Mouse (Mus musculus) heart, postnatal 25 days (tissue): Measurements from ENCODE around the gene Tiam2. TPM values are rescaled to one million over a fixed set of nuclear protein-coding genes. Genes with fewer than 3 reads are reported as not detected.

Source experiments
- DNase-seq: peaks from one replicate; pipeline ENCODE4 v3.0.0; 2022; ENCODE audit warnings: low spot score
- intact Hi-C: fragments of 180-260 bp; cut with DNase I; formaldehyde crosslinking; loops from one replicate; pipeline ENCODE4 v1.15.1; 2025
- total RNA-seq, 2 experiments: library from RNA; stranded (reverse); gene quantifications; 2 replicates each; pipeline ENCODE4 v1.2.3; 2021

Gene Tiam2
- total RNA-seq, 2 experiments from 2014 or later = 2.0 to 2.3 TPM

DNA sequence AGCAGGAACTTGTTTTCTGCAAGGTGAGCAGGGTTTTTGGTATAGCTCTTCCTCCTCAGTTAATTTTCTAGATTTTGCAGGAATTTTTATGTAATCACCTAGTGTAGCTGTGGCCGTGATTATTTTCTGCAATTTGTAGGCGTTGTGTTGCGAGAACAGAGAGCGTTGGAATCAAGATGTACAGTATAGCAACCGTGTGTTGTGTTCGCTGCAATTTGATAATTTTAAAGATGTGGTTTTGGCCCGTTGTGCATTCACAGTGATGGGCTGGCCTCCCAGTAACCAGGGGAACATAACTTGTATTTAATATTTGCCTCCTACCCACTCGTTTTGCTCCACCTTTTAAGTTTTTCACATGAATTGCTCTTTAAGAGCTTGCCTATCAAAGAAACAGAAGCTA lies 156.7 kb downstream of the Tiam2 start:
- intact Hi-C loops = no loop called here
- no peak for DNase-seq

DNA sequence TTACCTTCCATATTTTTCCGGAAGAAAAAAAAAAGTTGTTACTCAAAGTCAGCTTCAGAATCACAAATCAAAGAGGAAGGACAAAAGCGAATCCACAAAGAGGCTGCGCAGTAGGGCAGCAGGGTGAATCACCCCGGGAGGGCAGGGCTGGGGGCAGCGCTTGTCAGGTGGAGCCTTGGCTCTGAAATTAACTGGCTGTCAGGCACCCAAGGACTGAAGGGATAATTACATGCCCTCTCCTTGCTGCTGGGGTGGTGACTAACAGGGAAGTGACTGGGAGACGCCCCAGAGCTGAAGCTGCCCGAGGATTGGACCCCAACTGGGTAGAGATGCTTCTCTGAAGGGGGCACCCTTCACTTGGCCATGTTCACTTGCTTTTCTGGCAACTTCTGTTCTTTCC lies 159.5 kb downstream of the Tiam2 start:
- DNase-seq = no peak
- intact Hi-C loops = no loop called here

DNA sequence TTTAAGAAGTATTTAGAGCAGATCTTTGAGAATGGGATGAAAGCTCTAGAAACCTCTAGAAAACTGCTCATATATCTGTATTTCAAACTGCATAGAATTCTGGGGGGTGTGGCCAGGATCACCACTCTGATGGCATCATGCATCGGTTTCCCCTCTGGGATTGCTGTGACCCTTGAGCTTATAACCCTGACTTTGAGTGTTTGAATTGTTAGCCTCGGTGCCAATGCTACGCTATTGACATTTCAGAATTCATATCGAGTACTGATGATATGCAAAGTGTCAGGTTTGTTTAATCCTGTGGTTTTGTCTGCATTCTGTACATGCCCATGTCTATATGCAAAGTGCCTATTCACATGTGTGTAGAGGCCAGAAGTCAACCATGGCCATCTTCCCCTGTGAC lies 160.8 kb downstream of the Tiam2 start:
- intact Hi-C loops = no loop called here
- no peak for DNase-seq

DNA sequence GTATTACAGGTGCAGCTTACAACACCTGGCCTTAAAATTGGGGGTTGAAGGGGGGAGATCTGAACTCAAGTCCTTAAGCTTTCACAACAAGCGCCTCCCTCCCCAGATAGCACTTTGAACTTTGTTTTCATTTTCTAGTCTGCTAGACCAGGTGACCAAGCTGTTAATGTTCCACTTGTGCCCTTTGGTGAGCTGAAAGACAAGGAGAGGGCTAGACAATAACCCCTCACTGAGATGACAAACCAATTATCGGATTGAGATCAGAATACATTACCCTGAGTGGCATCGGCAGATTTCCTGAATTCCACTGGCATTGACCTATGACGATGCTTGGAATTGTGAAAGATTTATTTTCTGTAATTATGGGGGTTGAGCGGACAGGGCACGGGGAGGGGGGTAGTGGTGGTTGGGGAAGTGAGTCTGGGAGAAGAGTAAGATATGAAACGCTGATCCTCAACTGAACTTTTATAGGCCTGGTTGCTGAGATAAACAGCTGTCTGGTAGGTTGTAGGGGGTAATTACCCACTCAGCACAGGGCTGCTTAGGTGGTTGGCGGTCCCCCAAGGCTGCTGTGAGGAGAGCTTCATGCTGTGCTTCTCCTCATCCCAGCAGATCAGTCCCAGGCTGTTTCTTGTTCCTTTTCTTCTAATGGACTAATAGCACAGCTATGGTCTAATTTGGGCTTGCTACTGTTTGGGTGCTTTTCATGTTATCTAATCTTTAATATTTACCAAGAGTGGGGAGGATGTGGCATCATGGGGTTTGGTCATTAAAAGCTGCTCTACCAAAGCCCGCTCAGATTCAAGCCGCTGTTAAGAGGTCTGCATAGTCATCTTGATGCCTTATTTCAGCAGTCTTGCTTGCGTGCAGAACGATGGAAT lies 161.6 kb downstream of the Tiam2 start:
- intact Hi-C loops = no loop called here
- no peak for DNase-seq

DNA sequence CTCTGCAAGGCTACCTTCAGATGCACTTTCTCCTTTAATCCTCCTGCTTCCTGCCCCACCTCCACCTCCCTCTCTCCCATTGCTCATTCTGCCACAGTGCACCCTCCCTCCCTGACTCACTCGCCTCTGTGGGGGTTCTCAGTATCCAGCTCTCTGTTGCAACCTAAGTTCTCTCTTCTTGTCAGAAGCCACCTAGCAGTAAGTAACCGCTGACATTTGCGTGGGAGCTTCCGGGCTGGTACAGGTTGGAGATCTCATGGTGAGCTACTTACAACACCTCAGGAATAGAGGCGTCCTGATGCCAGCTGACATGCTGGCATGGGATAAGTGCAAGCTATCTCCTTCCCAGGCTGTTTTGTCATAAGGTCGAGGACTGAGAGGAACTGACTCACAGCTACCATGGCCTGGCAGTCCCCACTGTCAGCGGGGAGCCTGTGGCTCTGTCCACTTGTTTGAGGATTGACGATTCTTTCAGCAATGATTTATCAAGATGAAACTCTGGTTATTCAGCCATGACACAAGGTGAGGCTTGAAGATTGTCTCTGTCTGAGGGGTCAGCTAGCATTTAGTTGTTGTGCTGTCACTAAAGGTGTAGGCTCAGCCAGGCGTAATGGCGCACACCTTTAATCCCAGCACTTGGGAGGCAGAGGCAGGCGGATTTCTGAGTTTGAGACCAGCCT lies 164.0 kb downstream of the Tiam2 start:
- DNase-seq = no peak
- intact Hi-C loops = no loop called here

DNA sequence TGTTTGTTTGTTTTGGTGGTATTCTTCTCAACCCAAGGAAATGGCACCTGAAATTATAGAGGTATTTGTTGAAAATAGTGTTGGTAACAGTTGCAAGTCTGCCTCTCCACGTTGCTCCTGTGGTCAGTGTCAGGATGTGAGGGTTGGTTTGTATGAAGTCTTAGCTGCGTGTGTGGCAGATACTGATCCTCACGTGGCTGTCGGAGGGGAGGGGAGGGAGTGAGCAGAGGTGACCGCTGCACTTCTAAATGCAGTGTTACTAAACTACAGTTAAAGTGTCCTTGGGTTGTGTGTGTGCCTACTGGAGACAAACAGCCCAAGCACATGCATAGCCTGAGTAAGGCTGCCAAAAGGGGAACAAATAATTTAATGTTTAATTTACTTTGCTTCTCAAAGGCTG lies 164.7 kb downstream of the Tiam2 start:
- intact Hi-C loops = no loop called here
- no peak for DNase-seq

DNA sequence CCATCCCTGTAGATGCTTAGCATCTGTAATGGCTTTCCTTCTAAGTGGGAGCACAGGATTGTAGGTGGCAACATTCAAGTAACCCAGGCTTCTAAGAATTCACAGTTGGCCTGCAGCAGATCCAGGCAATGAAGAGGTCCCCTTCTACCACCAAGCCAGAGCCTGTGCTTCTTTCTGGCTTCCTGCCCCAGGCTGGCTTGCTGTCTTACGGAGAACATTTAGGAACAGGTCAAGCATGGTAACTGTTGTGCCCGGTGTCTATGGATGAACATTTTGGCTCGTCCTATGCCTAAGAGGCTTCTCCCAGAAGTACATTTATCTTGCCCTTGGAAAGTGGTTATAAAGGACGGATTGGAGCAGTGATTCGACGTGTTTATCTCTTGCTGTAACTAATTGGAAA lies 165.3 kb downstream of the Tiam2 start:
- DNase-seq = no peak
- intact Hi-C loops = no loop called here

DNA sequence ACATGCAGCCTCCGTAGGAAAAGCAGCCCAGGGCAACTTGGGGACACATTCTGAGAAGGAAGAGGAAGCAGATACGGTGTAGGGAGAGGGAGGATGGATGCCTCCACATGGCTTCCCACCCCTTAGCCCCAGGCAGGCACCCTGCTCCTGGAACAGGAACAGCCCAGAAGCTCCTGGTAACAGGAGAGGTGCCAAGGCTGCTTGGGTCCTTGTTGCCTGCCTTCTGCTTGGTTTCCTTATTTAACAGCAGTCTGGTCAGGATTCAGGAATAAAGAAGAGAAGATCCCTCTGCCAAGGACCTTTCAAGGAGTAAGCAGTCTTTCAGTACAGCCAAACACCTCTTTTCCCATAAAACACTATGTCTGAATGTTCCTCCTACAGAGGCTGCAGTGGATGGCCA lies 169.2 kb downstream of the Tiam2 start:
- intact Hi-C loops = no loop called here
- DNase-seq = no peak

DNA sequence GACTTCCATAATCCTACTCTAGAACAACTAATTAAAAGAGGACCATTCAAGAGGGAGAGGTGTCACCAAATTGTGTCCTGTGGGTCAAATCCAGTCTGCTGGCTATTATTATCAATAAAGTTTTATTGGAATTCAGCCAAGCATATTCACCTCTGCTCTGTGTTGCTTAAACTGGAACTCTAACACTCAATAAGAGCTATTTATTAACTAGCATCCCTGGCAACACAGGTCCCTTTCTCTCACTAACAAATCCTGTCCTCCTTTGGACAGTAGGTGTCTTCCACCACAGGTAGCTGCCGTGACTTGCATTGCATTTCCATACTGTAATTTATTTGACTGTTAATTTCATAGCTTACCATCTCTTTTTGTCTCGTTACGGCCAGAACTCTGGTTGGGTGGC lies 169.7 kb downstream of the Tiam2 start:
- no peak for DNase-seq
- intact Hi-C loops = no loop called here

DNA sequence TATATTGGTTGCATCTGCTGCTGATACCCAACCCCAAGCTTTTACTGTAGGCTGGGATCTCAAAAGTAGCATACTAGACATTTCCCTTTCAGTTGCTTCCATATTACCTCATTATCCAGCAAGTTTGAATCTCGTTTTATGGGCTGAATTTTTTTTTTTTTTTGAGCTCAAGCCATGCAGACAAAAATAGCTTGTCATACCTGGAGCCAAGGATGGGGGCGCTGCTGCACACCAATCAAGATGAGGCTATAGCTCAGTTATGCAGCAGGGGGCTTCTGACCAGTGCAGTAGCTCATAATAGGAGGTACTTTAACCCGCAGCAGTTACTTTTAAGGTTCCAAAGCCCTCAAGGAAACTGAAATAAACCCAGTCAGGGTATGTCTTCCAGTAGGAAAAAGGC lies 171.7 kb downstream of the Tiam2 start:
- intact Hi-C loops = no loop called here
- DNase-seq = no peak

DNA sequence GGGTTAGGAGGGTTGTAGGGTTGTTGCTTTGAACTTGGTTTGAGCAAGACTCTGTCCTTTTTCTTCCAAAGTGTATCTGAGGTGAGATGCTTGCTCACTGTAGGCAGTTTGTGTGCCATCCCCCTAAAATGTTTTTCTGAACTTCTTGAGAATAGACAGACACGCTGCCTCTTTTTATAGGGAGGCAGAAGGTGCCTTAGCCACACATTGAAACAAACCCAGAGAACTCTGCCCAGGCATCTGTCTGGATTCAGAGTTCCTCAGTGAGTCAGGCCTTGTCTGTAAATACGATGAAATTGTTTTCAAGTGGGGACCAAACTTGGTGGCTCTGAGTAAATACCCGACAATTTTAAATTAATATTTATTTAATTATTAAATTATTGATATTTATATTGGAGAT lies 172.2 kb downstream of the Tiam2 start:
- intact Hi-C loops = no loop called here
- DNase-seq = no peak

DNA sequence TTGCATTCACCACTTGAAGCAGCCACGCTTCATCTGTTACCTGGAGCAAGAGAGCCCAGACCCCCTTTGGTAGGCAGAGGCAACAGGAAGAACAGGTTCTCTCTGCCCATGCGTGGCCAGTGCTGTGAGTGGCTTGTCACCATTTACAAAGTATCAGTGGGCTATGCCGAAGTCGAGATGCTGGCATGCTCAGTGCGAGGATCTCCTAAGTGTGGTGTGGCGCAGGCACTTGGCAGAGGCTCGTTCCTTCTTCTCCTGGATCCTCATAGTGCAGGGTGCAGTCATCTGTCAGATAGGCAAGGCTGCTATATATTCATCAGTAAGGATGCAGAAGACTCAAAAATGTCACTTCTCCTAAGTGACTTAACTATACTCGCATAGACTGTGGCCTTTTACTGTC lies 173.1 kb downstream of the Tiam2 start:
- no peak for DNase-seq
- intact Hi-C loops = no loop called here

DNA sequence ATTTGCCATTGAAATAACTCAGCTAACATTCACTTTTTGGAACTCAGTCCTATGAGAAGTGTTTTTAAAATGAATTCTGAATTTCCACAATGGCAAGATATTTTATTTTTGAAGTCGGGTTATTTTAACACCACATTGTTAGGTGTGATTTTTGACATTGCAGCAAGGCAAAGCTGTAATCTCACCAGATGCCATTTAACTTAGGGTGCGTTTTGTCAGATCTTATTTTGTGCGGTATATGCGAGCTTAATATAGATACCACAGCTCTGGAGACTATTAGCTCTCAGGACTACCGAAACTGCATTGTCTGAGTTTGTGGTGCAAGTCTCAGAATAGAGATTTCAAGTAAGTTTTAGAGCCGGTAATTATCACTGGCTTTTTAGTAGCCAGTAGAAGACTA lies 173.7 kb downstream of the Tiam2 start:
- DNase-seq = no peak
- intact Hi-C loops = no loop called here

DNA sequence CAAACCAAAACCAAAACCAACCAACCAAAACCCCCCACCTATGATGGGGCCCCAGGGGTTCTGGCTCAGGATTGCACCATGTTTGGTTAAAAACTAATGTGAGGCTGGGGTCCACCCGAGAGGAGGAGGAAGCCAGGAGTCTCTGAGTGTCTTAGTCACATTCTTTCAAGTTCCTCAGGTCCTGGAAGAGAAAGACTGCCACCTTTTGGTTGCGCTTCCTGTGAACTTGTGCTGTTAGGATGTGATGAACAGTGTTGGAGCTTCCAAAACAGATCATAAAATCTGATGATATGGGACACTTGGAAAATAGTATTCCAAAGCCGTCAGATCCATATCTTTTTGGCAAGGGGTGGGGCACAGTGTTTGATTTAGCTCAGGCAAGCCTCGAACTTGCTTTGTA lies 174.6 kb downstream of the Tiam2 start:
- intact Hi-C loops = no loop called here

DNA sequence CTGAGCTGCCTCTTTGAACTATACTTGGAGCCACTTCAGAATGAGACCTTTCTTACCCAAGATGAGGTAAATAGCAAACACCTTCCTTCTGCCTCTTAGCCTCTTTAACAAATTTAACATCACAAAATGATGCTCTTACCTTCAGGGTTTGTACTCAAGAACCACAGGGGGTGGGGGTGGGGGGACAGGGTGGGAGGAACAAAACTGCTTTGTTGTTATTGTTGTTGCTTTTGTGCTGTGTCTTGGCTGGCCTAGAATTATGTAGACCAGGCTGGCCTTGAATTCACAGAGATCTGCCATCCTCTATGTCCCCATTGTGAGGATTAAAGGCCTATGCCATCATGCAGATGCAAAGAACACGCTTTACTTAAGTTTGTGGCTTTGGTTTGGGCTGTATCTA lies 179.3 kb downstream of the Tiam2 start:
- intact Hi-C loops = loop anchor here (5.0 kb wide), 1 partner anchor 233 kb away; no protein-coding TSS in a partner anchor
- DNase-seq = no peak

More for the DNA sequence above, 174.6 kb downstream of the Tiam2 start:
- DNase-seq = no peak

DNA sequence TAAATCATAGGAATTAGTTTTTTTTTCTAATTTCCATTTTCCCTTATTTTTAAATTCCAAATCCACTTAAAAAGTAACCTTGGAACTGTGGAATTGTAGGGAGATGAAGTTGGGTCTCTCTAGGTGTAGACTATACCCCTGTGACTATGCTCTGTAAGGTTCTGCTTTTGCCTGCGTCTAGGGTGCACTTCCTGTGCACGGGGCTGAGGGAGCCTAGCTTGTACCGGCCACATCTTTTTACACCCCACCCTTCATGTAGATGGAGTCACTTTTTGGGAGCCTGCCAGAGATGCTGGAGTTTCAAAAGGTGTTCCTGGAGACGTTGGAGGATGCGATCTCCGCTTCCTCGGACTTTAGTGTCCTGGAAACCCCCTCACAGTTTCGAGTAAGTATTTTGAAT lies 180.1 kb downstream of the Tiam2 start:
- DNase-seq = no peak
- intact Hi-C loops = loop anchor here (5.0 kb wide), 1 partner anchor 234 kb away; no protein-coding TSS in a partner anchor

DNA sequence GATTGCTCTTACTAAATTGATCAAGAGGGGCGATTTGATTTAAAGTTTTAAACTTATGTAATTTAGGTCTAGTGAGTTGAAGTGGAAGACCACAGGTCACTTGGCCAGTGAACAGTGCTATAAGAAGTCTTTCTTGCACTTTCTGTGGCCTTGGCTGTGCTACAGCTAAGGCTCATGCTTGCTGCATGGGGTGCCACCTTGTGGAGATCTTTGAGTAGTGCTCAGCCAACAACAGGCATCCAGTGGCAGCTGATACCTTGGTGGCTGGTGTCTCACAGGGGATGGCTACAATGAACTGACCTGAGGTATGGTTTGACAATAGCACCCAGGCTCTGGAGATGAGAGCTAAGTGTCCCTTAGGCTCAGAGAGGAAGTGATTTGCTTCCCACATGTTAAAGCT lies 183.5 kb downstream of the Tiam2 start:
- DNase-seq = peak; percentile 5
- intact Hi-C loops = loop anchor here (1.0 to 5.0 kb wide), 2 partner anchors 62 to 238 kb away; no protein-coding TSS in a partner anchor

DNA sequence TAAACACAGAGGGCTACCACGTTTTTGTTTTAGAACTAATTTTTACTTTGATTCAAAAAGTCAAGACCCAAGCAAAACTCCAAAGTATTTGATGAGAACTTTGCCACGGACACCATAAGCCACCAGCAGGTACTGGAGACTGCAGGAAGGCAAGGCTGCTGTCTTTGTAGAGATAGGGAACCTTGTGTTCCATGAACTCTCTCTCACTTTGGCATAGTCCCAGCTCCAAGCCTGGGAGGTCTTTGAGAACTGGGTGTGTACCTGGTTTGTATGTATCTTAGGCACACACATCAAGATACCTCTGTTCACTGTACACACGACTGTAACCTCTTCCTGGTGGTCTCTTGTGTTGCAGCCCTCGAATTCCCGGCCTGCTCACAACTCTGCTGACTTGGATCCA lies 187.9 kb downstream of the Tiam2 start:
- intact Hi-C loops = no loop called here
- DNase-seq = no peak

DNA sequence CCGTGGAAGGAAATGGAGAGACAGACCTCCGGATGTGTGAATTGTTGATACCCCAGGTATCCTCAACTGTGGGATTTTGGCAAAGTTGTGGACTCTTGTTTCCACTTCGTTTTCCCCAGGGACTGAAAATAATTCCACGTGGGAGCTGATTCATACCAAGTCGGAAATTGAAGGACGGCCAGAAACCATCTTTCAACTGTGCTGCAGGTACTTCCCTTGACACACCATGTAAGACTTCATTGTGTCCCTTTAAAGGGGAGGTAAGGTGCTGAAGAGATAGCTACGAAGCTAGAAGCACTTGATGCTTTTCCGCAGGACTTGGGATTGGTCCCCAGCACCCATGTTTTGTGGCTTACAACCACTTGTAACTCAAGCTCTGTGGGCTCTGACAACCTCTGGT lies 189.5 kb downstream of the Tiam2 start:
- intact Hi-C loops = no loop called here
- no peak for DNase-seq

DNA sequence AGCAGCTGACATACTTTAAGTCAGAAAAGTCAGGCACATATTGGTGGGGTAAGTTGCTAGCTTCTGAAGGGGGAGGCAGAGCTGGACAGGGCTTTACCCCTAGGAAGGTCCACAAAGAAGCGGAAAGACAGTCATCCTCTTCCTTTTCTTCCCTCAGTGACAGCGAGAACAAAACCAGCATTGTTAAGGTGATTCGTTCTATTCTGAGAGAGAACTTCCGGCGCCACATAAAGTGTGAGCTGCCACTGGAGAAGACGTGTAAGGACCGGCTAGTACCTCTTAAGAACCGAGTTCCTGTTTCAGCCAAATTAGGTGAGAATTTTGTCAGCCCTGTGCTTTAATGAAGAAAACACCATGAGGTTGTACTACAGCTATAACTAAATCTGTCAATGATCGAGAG lies 190.0 kb downstream of the Tiam2 start:
- intact Hi-C loops = no loop called here
- DNase-seq = no peak

DNA sequence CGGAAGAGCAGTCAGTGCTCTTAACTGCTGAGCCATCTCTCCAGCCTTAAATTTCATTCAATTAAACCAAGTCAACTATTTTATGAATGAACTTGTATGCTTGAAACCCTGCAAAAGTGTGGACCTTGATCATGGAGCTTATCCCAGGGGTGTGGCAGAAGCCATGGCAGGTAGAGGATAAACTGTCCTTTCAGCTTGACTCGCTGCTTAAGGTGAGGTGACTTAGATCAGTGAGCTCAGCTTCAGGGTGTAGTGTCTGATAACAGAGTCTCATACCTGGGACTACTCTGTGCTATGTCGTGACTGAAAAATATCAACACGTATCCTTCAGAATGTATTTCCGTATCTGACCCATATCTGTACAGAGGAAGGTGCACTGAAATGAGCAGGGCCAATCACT lies 194.0 kb downstream of the Tiam2 start:
- intact Hi-C loops = no loop called here
- no peak for DNase-seq
